Mouse (Mus musculus): ENCODE results near the gene Zfp750. TPM values are rescaled to one million over a fixed set of nuclear protein-coding genes. Genes with fewer than 3 reads are reported as not detected.

The Zfp750 gene
- polyA plus RNA-seq, 1 experiment from 2014 or later: 0.38 TPM

DNA sequence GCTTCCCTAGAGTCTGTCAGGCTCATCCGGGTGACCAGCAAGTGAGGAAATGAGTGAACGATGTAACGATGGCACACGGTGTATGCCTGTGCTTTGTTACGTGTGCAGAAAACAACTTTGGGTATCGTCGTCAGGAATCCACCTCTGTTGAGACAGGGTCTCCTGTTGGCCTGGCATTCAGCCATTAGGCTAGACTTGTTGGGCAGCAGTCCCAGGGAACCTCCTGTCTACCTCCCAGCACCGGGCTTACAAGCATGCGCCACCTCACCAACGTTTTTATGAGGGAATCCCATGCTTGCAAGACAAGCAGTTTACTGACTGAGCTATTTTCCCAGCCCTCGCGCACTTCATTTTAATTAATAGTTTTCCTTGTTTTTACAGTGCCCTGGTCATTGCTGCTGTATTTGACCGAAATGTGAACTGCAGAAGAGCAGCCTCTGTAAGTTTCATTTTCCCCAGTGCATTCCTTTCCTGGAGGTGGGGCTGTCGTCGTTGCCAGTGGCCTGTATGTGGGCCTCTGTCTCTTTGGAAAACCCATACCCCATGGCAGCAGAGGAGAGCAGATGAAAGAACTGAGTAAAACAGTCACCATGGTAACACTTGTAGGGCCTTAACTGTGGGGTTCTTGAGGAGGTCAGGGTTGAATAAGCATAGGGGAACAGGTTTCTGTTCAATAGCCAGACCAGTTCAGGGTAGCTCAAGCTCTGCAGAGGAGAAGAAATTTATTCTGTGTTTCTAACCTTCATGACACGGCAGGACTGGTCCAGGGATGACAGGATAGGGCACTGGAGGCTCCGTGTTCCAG is 30.9 kb upstream of the Zfp750 start:
- H3K36me3 ChIP-seq: no peaks in the 10 kb centered on the region
- H3K4me3 ChIP-seq (replicated peaks): no peak overlapping the region
- no peak overlapping the region for H3K4me2 ChIP-seq (replicated peaks)
- H3K27ac ChIP-seq: peak overlapping the region; percentile 10
- no peaks in the 10 kb centered on the region for H3K9me3 ChIP-seq
- peak; percentile 18; the same call in 1 of the 2 replicates for ATAC-seq
- peaks cover 30% of the 10 kb centered on the region for H3K4me1 ChIP-seq (replicated peaks)
- no peaks in the 10 kb centered on the region for H3K27me3 ChIP-seq (replicated peaks)
- H3K9ac ChIP-seq: no peak overlapping the region
- 50% methylated on average over 17 of the region's 17 CpGs for WGBS

DNA sequence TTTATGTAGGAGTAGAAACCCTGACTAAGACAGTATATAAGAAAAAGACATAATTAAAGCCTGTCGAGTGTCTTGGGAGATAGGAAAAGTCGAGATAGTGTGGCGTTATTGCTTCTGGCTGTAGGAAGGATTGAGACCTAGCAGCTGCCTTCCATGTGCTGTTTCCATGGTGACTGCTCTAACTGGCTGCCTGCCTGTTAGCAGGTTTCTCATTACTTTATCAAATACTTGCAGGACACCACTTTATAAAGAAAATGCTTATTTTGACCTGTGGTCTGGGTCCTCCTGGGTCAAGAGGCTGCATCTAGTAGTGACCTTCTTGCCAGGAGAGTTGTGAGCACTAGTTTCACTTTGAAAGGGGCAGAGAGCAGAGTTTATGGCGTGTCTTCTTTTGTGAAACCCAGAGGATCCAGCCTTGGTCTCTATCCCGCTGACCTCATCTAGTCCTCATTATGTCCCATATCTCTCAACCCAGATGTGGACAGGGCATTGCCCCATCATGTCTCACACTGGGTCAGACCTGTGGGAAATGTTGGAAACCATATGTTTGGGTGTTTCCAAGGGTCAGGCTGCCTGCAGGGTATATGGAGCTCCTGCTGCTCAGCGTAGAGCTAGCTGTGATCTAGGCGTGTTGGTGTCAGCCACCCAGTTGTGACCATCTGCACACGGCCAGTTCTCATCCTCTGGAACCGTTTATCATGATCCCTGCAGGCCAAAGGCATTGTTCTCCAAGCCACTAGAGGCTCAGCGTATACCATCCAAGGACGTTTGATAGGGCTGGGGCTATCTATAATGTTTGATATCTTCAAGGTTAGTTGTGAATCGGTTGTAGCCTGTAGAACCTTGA is 30.1 kb upstream of the Zfp750 start:
- Histone ChIP-seq H3K27me3 (replicated peaks) (no peaks in the 10 kb centered on the region), H3K27ac (0 out of 2 replicates have a peak overlapping the region, but pooled peaks have one; percentile 10), H3K4me2 (replicated peaks) (no peak overlapping the region), H3K36me3 (no peaks in the 10 kb centered on the region), H3K4me1 (replicated peaks) (peaks cover 36% of the 10 kb centered on the region), H3K4me3 (replicated peaks) (no peak overlapping the region), H3K9me3 (no peaks in the 10 kb centered on the region), H3K9ac (no peak overlapping the region)
- 63% methylated on average over 12 of the region's 12 CpGs for WGBS
- no peak for ATAC-seq

DNA sequence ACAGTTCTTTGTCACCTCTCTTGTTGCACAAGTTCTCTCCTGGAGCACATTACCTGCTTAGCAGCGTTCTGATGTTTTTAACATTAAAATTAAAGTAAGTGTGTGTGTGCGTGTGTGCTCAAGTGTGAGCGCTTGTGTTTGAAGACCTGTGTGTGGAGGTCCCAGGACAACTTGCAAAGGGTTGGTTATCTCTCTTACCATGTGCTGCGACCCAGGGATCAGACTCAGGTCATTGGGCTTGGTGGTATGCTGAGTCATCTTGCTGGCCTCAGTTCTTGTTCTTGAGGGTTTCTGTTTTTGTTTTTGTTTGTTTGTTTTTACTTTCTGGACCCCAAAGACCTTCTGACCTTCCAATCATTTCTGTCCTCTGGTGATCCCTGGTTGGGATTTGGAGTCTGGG is 28.8 kb upstream of the Zfp750 start:
- Histone ChIP-seq H3K4me3 (replicated peaks) (no peak overlapping the region), H3K4me2 (replicated peaks) (no peak overlapping the region), H3K4me1 (replicated peaks) (peaks cover 44% of the 10 kb centered on the region), H3K9ac (no peak overlapping the region), H3K9me3 (no peaks in the 10 kb centered on the region), H3K36me3 (no peaks in the 10 kb centered on the region), H3K27me3 (replicated peaks) (no peaks in the 10 kb centered on the region), H3K27ac (no peak overlapping the region)
- WGBS: 93% methylated on average over 4 of the region's 4 CpGs
- no peak for ATAC-seq

DNA sequence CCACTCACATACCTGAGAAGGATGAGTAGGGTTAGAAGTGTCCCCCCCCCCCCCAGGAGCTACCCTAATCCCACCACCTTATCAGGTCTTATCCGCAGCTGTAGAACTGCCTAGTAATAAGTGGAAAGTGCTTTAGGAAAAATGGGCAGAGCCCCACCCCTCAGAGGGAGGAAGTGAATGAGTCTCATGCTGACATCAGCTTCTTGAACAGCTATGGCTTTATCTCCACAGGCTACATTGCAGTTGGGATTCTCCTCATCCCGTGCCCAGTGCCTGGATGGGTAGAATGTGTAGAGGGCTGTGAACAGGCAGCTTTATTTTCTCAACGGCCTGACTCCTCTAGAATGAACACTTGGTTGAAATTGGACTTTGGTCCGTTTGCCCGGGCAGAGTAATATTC is 28.1 kb upstream of the Zfp750 start:
- H3K9me3 ChIP-seq: no peaks in the 10 kb centered on the region
- H3K9ac ChIP-seq: no peak overlapping the region
- H3K27me3 ChIP-seq (replicated peaks): no peaks in the 10 kb centered on the region
- H3K36me3 ChIP-seq: no peaks in the 10 kb centered on the region
- H3K4me1 ChIP-seq (replicated peaks): peaks cover 46% of the 10 kb centered on the region
- WGBS: 62% methylated on average over 5 of the region's 5 CpGs
- H3K4me3 ChIP-seq (replicated peaks): no peak overlapping the region
- no peak overlapping the region for H3K27ac ChIP-seq
- ATAC-seq: no peak; the same call in 1 of the 2 replicates
- no peak overlapping the region for H3K4me2 ChIP-seq (replicated peaks)

DNA sequence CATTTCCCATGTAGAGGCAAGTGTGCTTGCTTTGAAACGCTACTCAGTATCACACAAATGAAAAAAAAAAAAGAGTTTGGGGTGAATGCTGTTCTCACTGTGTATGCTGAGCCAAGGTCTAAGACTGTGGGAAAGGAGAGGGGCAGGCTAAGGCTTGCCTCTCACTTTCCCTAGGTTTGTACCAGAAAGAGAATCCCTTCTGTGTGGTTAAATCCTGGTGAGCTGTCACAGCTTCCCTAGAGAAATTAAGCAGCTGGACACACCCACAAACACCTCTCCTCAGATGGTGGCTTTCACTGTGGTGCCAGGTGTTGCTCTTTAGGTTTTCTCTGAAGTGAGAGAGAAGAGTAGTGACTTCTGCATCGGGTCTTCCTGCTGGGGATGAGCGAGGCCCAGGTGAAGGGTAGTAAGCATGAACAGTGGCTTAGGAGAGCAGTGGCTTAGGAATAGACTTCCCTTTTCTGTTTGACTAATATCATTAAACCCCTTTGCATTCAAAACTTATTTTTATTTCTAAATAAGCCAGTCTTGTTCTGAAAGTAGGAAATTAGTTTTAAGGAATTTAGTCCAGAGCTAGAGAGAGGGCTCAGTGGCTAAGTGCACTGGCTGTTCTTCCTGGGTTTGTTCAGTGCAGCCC is 26.4 kb upstream of the Zfp750 start:
- ATAC-seq: no peak
- Histone ChIP-seq H3K36me3 (no peaks in the 10 kb centered on the region), H3K9me3 (no peaks in the 10 kb centered on the region), H3K4me1 (replicated peaks) (peaks cover 41% of the 10 kb centered on the region), H3K4me2 (replicated peaks) (no peak overlapping the region), H3K9ac (no peak overlapping the region), H3K27ac (no peak overlapping the region), H3K4me3 (replicated peaks) (no peak overlapping the region), H3K27me3 (replicated peaks) (no peaks in the 10 kb centered on the region)
- WGBS: 65% methylated on average over 3 of the region's 3 CpGs

DNA sequence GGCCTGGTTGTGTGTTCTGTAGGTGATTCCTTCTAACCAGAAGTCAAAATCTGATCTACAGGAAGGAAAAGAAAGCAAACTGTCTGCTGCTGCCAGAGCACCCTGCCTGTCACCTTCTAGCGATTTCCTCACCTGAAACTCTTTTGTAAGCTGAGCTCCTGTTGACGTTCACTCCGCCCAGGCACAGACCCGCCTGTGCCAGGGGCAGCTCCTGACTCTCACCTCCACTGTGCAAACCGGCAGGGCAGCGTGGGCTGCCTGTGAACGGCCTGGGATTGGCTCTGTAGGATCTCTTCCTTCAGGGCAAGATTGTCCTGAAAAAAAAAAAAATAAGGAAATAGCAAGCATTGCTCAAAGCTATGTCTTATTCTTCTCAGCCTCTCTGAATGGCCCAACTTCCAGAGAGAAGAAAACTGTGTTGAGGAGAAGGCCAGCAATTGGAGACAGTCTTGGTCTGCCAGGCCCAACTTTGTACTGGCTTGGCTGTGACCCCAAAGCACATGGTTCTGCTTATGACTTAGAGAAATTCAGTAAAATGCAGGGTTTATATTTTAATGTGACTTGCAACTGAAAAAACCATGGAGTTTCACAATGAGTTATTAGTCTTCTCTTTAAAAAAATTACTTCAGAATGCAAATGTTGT is 25.7 kb upstream of the Zfp750 start:
- Histone ChIP-seq H3K4me2 (replicated peaks) (0 out of 2 replicates have a peak overlapping the region, but pooled peaks have one; percentile 3), H3K36me3 (no peaks in the 10 kb centered on the region), H3K9ac (no peak overlapping the region), H3K27ac (peak overlapping the region; percentile 74), H3K4me1 (replicated peaks) (peaks cover 35% of the 10 kb centered on the region), H3K27me3 (replicated peaks) (no peaks in the 10 kb centered on the region), H3K4me3 (replicated peaks) (no peak overlapping the region), H3K9me3 (no peaks in the 10 kb centered on the region)
- peak; percentile 23; the same call in 1 of the 2 replicates for ATAC-seq
- 44% methylated on average over 7 of the region's 7 CpGs for WGBS

DNA sequence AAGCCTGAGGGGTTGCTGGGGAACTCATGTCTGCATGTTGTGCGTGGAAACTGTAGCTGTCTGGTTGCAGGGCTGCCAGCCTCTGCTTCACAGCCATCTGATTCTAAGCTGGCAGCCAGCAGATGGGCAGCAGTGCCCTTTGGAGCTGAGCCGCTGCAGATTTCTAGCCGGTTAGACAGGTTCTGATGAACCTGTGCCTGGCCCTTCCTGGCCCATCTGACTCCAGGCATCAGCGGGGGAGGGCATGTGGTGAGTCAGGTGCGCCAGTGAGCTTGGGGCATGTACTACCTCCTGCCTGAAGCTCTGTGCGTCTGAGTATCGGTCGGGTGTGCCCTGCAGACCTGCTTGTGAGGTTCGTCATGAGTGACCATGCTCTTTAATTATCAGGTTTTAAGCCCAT is 24.8 kb upstream of the Zfp750 start:
- no peaks in the 10 kb centered on the region for H3K9me3 ChIP-seq
- WGBS: 58% methylated on average over 9 of the region's 9 CpGs
- H3K4me2 ChIP-seq (replicated peaks): peak overlapping the region; percentile 13; the same call in 1 of the 2 replicates
- H3K4me3 ChIP-seq (replicated peaks): no peak overlapping the region
- H3K4me1 ChIP-seq (replicated peaks): peaks cover 28% of the 10 kb centered on the region
- no peaks in the 10 kb centered on the region for H3K36me3 ChIP-seq
- peak; percentile 93 for ATAC-seq
- no peaks in the 10 kb centered on the region for H3K27me3 ChIP-seq (replicated peaks)
- no peak overlapping the region for H3K9ac ChIP-seq
- peak overlapping the region; percentile 74 for H3K27ac ChIP-seq

DNA sequence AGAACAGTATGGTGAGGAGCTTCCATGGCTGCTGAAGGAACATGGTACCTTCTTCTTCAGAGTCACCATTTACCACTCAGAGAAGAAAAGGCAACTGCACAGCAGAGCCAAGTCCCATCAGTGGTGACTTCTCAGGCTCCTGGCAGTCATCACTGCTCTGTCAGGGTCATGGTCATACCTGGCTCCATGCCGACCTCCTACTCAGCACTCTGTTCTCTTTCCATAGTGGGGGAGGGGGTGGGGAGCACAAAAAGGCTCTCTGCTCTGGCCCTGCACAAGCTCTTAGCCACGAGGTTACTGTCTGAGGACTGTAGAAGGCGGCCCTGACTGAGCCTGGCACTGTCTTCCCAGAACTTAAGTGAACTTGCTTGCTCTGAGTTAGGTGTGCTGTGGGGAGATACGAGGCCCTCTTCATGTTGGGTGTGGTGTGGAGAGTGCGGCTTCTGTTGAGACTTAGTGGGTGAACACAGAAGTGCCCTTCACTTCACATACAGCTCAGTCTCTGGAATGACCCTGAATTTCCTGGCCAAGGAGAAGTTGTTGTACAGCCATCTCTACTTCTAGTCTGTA is 24.2 kb upstream of the Zfp750 start:
- peaks cover 27% of the 10 kb centered on the region for H3K4me1 ChIP-seq (replicated peaks)
- H3K4me3 ChIP-seq (replicated peaks): no peak overlapping the region
- no peaks in the 10 kb centered on the region for H3K27me3 ChIP-seq (replicated peaks)
- H3K9me3 ChIP-seq: no peaks in the 10 kb centered on the region
- 75% methylated on average over 5 of the region's 5 CpGs for WGBS
- peak overlapping the region; percentile 74 for H3K27ac ChIP-seq
- peak; percentile 29 for ATAC-seq
- no peak overlapping the region for H3K9ac ChIP-seq
- no peaks in the 10 kb centered on the region for H3K36me3 ChIP-seq
- peak overlapping the region; percentile 13; the same call in 1 of the 2 replicates for H3K4me2 ChIP-seq (replicated peaks)

DNA sequence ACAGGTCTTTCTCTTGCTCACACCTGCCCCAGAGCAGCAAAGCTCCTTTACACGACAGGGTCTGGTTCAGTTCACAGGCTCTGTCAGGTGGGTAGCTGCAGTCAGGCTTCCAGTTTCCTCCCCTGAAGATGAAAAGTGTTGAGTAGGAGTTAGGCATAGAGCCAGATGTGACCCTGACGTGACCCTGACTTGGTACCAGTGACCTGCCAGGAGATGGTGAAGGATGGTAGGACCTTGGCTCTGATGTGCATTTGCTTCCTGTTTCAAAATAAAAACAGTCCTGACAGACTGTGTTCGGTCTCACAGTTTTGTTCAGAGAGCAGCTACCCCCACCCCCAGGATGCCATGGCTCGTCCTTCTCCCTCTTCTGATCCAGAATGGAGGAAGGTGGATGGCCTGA is 23.3 kb upstream of the Zfp750 start:
- Histone ChIP-seq H3K9me3 (no peaks in the 10 kb centered on the region), H3K4me1 (replicated peaks) (peaks cover 22% of the 10 kb centered on the region), H3K27me3 (replicated peaks) (no peaks in the 10 kb centered on the region), H3K9ac (no peak overlapping the region), H3K27ac (no peak overlapping the region), H3K4me3 (replicated peaks) (no peak overlapping the region), H3K4me2 (replicated peaks) (no peak overlapping the region), H3K36me3 (no peaks in the 10 kb centered on the region)
- ATAC-seq: no peak
- 77% methylated on average over 4 of the region's 4 CpGs for WGBS

DNA sequence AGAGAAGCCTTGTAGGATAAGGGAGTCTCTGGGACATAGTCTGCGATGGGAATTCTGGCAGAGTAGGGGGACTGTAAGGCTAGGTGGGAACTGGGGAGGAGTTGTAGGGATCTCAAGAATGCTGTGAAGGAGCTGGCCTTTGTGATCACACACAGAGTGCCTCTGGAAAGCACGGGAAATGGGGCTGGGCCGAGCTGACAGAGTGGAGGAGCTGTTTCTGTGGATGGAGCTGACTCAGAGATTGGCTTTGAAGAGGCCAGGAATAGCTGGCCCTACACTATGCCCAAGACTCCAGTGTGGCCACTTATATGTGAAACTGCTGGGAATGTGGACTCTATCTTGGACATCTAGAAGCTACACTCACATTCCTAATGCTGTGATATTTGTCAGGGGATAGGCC is 17.4 kb upstream of the Zfp750 start:
- Histone ChIP-seq H3K9ac (no peak overlapping the region), H3K27ac (no peak overlapping the region)

DNA sequence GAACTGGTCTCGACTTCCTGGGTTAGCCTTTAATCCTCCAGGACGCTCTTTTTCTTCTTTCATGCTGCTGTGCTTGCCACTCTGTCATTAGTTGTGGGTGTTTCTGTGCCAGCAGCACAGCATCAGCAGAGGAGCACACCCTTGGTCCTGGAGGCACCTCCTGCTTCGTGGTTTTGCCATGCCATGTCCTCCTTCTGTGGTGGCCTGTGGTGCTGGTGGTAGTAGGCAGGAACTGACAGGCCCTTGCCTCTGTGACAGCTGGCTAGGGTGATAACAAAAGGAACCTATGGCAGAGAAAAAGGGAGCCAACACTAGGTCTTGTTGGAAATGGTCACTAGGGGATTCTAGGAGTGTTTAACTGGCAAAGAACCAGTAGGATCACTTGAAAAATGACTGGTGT is 10.6 kb upstream of the Zfp750 start:
- Histone ChIP-seq H3K27ac (no peak overlapping the region), H3K36me3 (no peaks in the 10 kb centered on the region), H3K27me3 (replicated peaks) (no peaks in the 10 kb centered on the region), H3K9ac (no peak overlapping the region), H3K4me2 (replicated peaks) (no peak overlapping the region), H3K9me3 (no peaks in the 10 kb centered on the region), H3K4me1 (replicated peaks) (no peaks in the 10 kb centered on the region), H3K4me3 (replicated peaks) (no peak overlapping the region)
- ATAC-seq: no peak
- 97% methylated on average over 3 of the region's 3 CpGs for WGBS

More for the DNA sequence above, 17.4 kb upstream of the Zfp750 start:
- Histone ChIP-seq H3K36me3 (no peaks in the 10 kb centered on the region), H3K4me2 (replicated peaks) (no peak overlapping the region), H3K27me3 (replicated peaks) (no peaks in the 10 kb centered on the region), H3K4me1 (replicated peaks) (peaks cover 5% of the 10 kb centered on the region; the same call in 1 of the 2 replicates), H3K9me3 (no peaks in the 10 kb centered on the region), H3K4me3 (replicated peaks) (no peak overlapping the region)
- WGBS: 32% methylated on average over 3 of the region's 3 CpGs
- no peak for ATAC-seq

All from intestine, embryonic 15.5 days (tissue).